Mouse (Mus musculus) frontal cortex, postnatal 10 days (tissue): ENCODE measurements around the gene Hesx1.
A peak's percentile ranks its signal among the peaks of the same experiment; 100 is the strongest.
"Not testable (repeated sequence)": the region's sequence is repeated elsewhere in the genome, so short reads cannot be mapped to it uniquely, and the experiment has no call there.

Experiments
- DNase-seq, 2 experiments: peaks; one replicate each; pipeline ENCODE4 v3.0.0; 2022; ENCODE audit warnings: low spot score in 2 of 2, mixed read lengths in 1 of 2

Hesx1 gene

DNA sequence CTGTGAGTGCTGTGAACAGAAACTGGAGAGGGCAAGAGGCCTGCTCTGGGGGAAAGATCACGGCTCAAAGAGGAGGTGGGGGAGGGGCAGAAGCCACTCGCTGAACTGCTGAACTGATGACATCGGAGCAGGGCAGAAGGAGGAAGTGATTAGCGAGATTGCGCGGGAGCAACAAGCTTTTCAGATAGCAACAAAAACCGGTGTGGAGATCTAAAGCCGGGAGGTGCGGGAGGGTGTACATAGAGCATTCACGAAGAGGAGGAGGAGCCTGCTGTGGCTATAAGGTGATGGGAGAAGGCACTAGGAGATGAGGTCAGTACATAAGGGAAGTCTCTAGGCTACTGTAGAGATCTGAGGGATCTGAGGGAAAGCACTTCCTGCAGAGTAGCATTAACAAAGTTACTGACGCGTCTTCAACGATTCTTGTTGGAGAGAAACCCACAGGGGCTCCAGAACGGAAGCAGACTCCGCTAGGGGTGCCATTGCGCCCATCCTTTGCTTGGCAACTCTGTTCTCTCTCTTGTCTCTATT is at the start of gene Hesx1:
Gene Hesx1 (plus strand): TSS at position 206 of the 531 bp plus-strand sequence.
- DNase-seq = no peak

DNA sequence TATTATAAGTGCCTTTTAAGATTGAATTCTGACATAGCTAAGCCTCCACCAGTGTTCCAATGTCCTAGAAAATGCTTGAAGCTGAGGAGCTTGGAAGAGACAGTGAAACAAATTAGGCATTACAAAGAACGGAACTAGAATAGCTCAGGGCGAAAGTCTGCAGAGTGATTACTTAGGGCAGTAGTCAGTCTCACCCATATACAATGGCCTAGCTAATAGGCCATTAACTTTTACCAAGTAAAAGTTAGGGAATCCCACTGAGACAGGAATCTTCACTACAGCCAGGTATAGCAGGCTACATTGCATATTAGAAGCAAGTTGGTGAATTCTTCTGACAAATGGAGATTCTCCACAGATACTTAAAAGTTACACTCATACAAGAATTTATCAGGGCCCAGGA is 38.1 kb upstream of the Hesx1 start:
- DNase-seq = not testable (repeated sequence)

DNA sequence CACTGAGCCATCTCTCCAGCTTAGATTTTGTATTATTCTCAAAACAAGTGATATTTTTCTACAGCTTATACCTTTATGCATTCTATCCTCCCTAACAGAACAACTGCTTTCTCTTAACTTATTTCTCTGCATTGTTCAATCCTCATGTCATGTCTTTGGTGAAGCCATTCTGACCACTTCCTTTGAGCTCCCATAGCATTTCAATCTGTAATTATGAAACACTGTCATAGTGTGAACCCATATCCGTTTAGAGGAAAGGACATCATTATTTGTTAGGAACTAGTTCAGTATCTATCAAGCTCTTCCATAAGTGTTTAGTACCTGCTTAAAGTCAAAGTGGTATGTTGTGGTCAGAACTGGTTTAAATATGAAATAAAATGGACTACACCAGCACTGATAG is 33.7 kb upstream of the Hesx1 start:
- no peak for DNase-seq

DNA sequence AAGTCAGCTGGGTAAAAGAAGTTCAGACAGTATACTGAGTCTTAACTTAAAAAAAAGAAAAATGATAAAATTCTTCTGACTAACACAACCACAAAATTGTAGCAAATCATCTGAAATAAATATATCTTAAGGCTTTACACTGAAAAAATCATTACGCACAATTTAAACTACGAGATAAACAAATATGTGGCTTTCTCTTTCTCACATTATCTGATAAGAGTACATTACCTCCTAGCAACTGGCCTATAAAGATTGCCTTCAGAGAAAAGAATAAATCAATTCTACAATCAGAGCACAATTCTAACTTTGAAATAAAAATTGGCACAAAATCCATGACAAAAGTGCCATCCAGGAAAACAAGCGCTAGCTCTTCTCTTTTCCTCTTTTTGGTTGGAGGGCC is 25.1 kb upstream of the Hesx1 start:
- no peak for DNase-seq

DNA sequence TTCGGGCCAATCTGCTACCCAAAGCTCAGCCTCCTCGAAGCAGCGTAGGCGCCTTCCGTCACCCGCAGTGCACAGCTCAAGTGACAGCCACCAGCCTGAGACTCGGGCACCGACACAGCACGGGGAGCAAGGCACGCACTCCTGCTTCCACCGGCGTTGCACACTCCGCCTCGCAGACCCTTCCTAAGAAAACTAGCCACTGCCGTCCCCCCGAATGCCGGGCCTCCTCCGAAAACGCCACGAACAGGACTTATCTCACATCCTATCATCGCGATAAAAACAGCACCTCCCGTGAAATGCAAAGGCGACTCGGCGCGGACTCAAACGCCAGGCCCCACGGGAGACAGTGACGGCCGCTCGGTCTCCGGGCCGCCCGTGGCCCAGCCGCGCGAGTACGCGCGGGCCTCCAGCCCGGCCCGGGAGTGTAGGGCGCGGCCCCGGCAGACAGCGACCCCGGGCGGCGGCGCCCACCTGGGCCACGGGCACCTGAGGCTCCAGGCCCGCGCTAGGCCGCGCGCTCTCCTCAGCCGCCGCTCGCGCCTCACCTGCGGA is 24.3 kb upstream of the Hesx1 start:
- DNase-seq = peak in 1 of 2 experiments; percentile 41

DNA sequence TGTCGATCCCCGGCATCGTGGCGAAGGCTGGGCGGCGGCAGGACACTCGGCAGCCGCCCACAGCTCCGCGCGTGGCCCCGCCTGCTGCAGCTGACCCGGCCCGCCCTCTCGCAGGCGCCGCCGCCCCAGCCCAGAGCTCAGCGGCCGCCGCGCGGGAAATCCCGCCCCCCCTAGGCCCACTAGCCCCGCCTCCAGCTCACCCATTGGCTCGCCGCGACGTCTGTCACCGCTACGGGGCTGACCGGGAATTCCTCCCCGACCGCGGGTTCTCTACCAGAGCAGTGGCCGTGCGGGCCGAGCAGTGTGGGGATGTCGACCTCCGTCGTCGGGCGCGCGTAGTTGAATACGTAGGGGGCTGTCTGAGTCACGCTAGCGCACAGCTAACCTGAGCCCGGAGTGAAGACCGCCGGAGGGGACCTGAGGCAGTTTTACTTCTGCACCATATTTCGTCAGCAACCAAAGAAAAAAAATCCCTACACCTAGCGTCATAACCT is 23.7 kb upstream of the Hesx1 start:
- DNase-seq = peak; percentile 82 to 95

DNA sequence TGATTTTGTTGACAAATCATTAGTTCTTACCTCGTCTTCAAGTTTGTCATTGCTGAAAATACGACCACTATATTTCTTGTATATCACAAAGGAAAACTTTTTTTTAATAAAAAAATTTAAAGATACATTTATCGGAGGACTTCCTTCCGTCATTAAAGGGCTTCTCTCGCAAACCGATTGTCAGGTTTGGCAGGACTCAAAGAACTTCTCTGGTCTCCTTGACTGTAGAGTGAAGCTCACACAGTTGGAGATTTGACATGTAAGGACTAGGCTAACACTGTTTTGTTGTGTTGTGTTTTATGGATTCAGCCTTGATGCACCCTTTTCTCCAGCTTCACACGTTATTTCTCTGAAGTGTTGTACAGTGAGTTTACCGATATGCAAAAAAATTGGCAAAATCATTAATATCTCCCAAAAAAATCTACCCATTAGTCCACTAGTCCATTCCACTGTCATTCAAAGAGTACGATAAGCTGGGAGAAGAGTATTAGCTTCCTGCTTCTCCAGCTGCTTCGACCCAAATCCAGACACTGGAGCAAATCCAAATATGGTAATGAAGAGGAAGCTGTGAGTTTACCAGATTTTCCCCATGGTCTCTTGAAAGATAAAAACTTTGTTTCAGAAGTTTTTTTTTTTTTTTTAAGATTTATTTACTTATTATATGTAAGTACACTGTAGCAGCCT is 23.0 kb upstream of the Hesx1 start, which contains the start of gene Appl1:
Gene Appl1 (minus strand): TSS at position 127 of the 684 bp plus-strand sequence.
- DNase-seq = no peak

DNA sequence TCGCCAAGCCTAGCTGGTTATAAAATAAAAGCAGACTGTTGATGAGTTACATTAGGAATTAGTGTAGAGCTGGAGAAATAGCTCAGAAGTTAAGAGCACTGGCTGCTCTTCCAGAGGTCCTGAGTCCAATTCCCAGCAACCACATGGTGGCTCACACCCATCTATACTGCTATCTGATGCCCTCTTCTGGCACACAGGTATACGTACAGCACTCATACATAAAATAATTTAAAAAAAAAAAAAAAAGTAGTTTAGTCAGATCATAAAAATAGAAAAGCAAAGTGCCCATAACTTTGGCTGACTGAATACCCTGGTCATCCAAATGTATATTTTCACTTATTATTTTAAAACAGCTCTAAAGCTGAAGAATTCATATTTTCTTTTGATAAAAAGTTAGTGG is 21.1 kb upstream of the Hesx1 start:
- DNase-seq = no peak

DNA sequence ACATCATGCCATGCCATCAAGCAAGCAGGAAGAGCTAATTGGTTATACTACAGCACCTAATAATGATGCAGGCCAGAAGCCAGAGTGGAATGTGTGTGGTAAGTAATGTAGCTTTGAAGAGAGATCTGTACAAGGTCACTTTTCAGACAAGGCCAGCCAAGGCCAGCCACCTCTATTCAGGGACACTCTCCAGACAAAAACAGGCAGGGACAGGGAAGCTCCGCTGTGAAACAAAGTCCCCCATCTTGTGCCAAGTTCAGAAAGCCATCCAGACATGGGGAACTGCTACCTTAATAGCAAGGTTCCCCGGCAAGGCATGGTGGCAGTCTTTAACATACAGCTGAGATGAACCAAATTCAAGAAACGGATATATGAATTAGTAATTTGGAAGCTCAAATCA is 18.7 kb upstream of the Hesx1 start:
- no peak for DNase-seq

DNA sequence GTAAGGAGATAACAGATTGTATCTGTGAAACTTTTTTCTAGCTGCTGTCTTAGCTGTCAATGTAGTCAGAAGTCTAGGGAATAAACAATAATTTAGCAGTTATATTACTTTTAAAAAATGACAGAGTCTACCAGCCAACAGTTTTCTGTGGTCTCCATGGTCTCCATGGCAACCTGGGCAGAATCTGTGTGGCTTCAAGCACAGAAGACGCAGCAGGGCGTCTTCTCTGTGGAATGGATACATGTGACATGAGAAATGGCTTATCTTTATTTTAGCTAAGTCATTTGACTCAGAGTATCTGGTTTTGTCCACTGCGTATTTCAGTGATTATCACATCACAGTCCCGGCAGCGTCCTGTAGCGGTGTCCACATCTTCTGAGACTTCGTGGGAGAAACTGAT is 18.0 kb upstream of the Hesx1 start:
- no peak for DNase-seq

DNA sequence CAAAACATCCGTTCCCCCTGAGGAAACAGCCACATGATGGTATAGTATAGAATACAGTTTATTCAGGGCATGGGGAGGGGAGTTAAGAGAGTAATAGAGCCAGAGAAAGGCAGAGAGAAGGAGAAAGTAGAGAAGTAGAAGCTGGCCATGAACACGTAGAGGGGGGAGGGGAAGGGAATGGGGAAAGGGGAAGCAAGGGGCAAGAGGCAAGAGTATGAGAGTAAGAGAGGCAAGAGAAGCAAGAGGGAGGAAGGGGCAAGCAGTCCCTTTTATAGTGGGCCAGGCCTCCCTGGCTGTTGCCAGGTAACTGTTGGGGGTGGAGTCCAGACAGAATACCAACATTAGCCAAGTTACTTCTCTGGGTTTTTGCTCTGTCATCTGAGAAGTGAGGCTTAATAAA is 16.7 kb upstream of the Hesx1 start:
- DNase-seq = no peak

DNA sequence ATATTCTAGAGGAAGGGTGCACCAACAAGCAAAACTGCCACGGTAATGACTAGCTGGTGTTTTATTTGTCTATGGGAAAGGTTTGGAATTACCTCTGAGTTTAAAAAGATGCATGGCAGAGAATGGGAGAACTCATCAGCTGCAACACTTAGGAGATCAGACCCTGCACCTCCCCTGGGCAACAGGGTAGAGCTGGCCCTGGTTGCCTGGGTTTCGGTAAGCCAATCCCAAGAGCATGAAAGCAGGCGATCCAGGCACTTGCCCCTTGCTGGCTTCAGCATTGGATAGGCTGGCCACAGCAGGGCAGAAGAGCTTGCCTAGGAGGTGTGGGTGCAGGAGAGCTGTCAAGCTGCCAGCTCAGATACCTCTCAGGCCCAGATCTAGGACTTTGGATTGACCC is 14.4 kb upstream of the Hesx1 start:
- DNase-seq = no peak

DNA sequence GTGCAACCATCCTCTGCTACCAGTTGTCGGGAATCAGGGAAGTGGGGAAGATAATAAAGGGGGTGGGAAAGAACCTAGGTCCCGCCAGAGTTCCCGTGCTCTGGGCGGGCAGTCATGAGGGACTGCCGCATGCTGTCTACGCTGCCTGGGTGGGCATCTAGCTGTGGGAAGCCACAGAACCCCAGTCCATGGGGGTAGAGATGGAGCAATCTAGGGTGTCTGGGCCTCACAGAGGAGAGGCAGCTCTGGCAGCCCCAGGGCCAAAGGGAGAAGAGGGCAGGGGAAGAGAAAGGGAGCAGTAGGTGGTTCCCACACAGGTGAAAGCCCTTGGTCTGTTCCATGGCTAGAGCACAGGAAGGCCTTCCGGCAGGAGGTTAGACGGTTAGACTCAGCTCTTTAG is 13.2 kb upstream of the Hesx1 start:
- DNase-seq = no peak

DNA sequence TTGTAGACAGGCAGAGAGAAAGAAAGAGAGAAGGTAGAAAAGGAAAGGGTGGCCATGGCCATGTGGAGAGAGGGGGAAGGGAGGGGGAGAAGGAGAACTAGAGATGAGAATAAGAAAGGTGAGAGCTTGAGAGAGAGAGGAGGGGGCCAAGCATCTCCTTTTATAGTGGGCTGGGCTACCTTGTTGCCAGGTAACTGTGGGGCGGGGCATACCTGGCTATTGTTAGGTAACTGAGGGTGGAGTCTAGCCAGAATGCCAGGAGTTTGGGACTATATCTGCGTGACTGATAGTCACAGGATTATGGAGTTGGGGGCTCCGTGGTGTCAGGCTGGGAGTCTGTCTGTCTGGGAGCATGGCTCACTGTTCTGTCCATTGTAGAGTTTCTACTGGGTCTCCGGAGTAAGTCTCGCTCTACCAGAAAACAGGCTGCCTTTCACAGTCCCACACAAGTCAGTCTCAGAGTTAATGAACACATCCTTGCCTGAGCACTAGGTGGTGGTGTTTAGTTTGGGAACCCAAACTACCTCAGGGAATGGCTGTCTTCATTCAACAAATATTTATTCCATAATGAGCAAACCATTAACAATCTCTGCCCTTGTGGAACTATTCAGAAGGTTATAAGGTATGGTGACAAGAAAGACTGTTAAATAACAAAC is 12.6 kb upstream of the Hesx1 start:
- DNase-seq = no peak

DNA sequence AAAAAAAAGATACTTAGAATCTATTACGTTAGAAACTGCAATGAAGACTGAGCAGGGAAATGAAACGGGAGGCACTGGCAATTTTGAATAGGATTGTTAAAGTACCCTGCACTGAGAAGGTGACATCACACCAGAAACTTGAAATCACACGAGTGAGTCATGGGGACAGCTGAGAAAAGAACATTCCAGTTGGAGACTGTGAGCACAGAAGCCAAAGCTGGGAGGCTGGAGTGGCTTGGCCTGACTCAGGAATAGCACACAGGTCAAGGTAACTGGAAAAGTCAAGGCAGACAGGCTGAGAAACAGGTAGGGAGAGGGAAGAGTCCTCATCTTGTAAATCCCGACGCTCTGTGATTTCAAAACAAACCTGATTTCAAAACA is 12.1 kb upstream of the Hesx1 start:
- no peak for DNase-seq

DNA sequence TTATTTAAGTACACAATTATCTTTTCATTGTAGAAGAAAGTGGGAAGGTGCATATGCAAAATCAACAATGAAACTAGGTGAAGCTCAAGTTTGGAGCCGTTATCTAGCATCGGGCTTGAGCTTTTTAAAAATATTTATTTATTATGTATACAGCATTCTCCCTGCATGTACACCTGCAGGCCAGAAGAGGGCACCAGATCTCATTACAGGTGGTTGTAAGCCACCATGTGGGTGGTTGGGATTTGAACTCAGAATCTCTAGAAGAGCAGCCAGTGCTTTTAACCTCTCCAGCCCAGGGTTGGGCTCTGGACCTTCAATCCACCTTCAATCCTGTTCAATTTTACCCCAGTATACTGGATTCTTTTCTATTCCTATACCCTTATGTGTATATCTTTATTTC is 5.5 kb upstream of the Hesx1 start:
- no peak for DNase-seq

DNA sequence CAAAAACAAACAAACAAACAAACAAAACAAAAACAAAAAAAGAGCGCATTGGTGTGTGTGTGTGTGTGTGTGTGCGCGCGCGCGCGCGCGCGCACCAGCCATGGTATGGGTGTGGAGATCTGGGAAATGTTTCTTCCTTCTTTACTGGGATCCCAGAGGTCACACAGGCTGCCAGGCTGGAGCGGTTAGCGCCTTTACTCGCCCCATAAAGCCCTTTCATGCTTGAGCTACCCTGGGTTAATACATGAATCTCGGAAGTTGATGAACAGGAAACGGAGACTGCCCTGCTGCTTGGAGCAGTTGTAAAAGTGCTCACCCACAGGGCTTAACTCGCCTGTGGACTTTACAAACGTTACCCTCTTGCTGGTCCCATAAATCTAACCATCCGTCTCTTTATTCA is 2.6 kb upstream of the Hesx1 start:
- no peak for DNase-seq

DNA sequence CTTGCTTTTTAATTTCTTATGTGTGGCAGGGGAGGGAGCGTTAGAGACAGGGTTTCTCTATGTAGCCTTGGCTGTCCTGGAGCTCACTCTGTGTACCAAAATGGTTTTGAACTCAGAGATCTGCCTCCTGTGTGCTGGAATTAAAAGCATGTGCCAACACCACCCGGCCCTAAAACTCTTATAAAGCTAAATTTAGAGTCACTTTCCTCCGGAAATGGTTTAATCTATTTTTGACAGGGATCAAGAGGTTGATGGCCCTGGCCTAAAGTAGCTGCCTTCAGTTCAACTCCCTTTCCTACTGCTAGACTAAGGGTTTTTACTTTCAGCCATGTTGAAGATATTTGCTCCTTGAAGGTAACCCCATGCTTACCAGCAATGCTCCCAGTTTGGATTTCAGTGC is 789 bp upstream of the Hesx1 start:
- DNase-seq = no peak

DNA sequence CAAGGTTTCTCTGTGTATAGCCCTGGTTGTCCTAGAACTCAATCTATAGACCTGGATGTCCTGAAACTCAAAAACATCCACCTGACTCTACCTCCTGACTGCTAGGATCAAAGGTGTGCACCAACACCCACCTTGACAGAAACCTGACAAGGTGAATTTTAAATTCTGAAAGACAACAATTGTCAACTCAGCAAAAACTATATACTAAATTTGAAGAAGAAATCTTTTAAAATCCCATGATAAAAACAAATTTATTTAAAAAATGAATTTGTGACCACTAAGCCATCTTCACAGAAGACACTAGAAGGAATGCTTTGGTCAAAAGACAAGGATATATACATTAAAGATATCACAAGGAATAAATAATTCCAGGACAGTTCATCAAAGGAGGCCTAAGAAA is 2.0 kb downstream of the Hesx1 start:
- DNase-seq = no peak

DNA sequence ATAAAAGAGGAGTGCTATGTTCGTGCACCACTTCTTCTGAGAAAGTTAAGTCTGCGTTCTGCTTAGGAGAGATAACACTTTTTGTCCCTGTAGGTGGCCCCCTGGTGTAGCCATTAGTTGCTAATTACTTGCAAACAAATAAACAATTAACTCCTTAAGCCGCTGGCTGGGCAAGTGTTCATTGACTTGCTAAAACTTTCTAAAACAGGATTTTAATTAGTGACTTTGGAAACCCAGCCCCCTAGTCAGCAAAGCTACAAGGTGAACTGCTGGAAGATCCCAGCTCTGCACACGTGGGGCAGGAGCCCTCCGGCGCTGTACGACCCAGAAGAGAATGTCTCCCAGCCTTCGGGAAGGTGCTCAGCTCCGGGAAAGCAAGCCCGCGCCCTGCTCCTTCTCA is 6.2 kb downstream of the Hesx1 start:
- no peak for DNase-seq

DNA sequence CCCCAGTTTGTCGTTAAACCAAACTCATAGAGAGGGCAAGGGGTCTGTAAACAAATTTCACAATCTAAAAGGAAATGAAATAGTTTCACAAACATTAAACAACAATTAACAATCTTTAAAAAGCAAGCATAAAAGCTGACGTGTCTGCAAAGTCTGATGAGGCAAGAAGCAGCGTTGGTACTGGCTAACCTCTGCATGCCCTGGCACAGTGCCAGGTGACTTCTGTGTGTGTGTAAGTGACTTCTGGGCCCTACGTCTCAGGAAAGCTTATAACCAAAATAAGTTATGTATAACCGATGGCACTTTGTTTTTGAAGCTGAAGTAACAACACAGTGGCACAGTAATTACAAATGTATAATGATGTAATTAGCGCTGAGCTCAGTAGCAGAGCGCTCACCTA is 10.7 kb downstream of the Hesx1 start:
- no peak for DNase-seq

DNA sequence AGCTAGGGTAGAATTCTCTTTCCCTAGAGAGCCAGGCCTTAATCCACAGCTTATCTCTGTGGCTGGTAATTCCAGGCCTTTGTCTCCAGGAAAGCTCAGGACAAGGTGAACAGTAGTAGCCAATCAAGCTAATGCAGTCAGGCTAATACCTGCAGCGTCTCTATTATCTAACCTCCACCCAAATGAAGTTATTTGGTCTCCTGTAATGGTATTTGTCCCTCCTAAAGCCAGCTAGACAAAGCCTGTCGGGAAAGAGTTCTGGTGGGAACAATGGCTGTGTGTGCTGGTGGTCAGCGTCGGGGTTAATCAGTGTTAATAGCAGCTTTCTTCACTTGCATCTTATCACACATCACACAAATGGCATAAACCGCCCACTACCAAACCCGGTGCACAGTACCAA is 11.7 kb downstream of the Hesx1 start:
- no peak for DNase-seq

DNA sequence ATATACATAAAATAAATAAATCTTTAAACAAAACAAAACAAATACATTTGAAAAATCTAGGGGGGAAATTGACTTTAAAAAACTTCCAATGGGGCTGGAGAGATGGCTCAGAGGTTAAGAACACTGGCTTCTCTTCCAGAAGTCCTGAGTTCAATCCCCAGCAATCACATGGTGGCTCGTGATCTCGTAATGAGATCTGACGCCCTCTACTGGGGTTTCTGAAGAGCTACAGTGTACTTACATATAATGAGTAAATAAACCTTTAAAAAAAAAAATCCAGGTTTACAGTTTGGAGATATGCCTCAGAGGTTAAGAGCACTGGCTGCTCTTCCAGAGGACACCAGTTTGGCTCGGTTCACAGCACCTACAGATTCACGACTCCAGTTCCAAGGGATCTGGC is 17.3 kb downstream of the Hesx1 start:
- DNase-seq = no peak
